Mouse (Mus musculus): Measurements from ENCODE around the gene Cyren.

- TF ChIP-seq TCF12 (IDR thresholded peaks at IDR 0.05; ENCODE audit: low read depth, low read length) (no peak), RAD21 (IDR thresholded peaks at IDR 0.05; ENCODE audit: low read depth, low read length) (no peak), POLR2A (IDR thresholded peaks at IDR 0.05; ENCODE audit: low read depth, low read length) (no peak), USF1 (IDR thresholded peaks at IDR 0.05; ENCODE audit: low read depth, low read length) (no peak)
These were observed 7.1 kb downstream of the Cyren start for GRCm38 (mm10) chr6:34870724-34871123.
